Mouse (Mus musculus) intestine, embryonic 14.5 days (tissue): ENCODE data around the gene Ppp2ca. TPM values are rescaled to one million over a fixed set of nuclear protein-coding genes. Genes with fewer than 3 reads are reported as not detected.
A peak's percentile ranks its signal among the peaks of the same experiment; 100 is the strongest.

Source experiments
- ATAC-seq: fragments of 200-750 bp; cut with Nextera tagmentation; replicated peaks from 2 replicates; pipeline ENCODE4 v1.8.0; 2017; ENCODE audit warnings: low read depth, moderate number of reproducible peaks, moderate TSS enrichment, moderate library complexity; ENCODE audit not compliant: low FRiP score, low TSS enrichment
- DNase-seq: peaks from one replicate; pipeline ENCODE4 v3.0.0-alpha.2; 2018; ENCODE audit warnings: low spot score
- H3K27ac ChIP-seq: fragments of 300-500 bp; sonication (generic); 2 replicates; pipeline ENCODE4 v1.5.1; 2014; ENCODE audit warnings: low read depth, mild to moderate bottlenecking, control low read depth
- H3K27me3 ChIP-seq: fragments of 300-500 bp; sonication (generic); replicated peaks from 2 replicates; pipeline ENCODE4 v1.6.1; 2014; ENCODE audit warnings: low read length, control low read depth; ENCODE audit not compliant: control insufficient read depth, insufficient read depth
- H3K36me3 ChIP-seq: fragments of 300-500 bp; sonication (generic); 2 replicates; pipeline ENCODE4 v1.6.1; 2014; ENCODE audit warnings: low read length, control low read depth; ENCODE audit not compliant: control insufficient read depth, insufficient read depth
- H3K4me1 ChIP-seq: fragments of 300-500 bp; sonication (generic); replicated peaks from 2 replicates; pipeline ENCODE4 v1.6.1; 2014; ENCODE audit warnings: low read length, control low read depth, mixed read lengths; ENCODE audit not compliant: control insufficient read depth, insufficient read depth
- H3K4me2 ChIP-seq: fragments of 300-500 bp; sonication (generic); 2 replicates; pipeline ENCODE4 v1.6.1; 2014; ENCODE audit warnings: low read length
- H3K4me3 ChIP-seq: fragments of 300-500 bp; sonication (generic); 2 replicates; pipeline ENCODE4 v1.5.1; 2014; ENCODE audit warnings: low read depth, low read length, control low read depth, mixed read lengths
- H3K9ac ChIP-seq: fragments of 300-500 bp; sonication (generic); 2 replicates; pipeline ENCODE4 v1.6.1; 2014; ENCODE audit warnings: mild to moderate bottlenecking, low read length
- H3K9me3 ChIP-seq: fragments of 300-500 bp; sonication (generic); 2 replicates; pipeline ENCODE4 v1.6.1; 2016; ENCODE audit warnings: low read length, control low read depth; ENCODE audit not compliant: control insufficient read depth
- WGBS: fragments of 180-500 bp; shearing (Covaris S2); extraction: QIAGEN DNeasy Blood & Tissue Kit; methylation state at CpG from one replicate; pipeline ENCODE4 v1.1.7; 2014; 5-methylcytosine and 5-hydroxymethylcytosine counted together
- polyA plus RNA-seq: library from polyadenylated mRNA; unstranded; fragments of >200 nt; fragmentation: Nextera tagmentation; extraction: Ambion mirVana; gene quantifications from 2 replicates; pipeline ENCODE4 v1.2.1, GENCODE M21; 2014

Gene Ppp2ca
- 83.9 and 87.8 TPM in 2 replicates for polyA plus RNA-seq

- peak; percentile 98 for ATAC-seq
- peak within 1 kb of the TSS; percentile 99 for H3K27ac ChIP-seq
Observed at GRCm38 (mm10) chr11:52098398-52098946, at the start of gene Ppp2ca. Ppp2ca (plus strand) TSS chr11:52098681.

GRCm38 (mm10) chr11:52053371-52053770 lies 45.1 kb upstream of the Ppp2ca start:
- Histone ChIP-seq H3K36me3 (no peaks in the 10 kb centered on the region), H3K4me3 (no peak overlapping the region), H3K4me2 (no peak overlapping the region), H3K9me3 (no peaks in the 10 kb centered on the region), H3K27ac (no peak overlapping the region), H3K27me3 (no peaks in the 10 kb centered on the region), H3K4me1 (no peaks in the 10 kb centered on the region), H3K9ac (no peak overlapping the region)
- WGBS: 83% methylated on average over 6 of the region's 6 CpGs
- no peak for DNase-seq
- ATAC-seq: no peak

More at GRCm38 (mm10) chr11:52098398-52098946, at the start of gene Ppp2ca:
- Histone ChIP-seq H3K9me3 (no peaks in the 10 kb centered on the region), H3K4me3 (peak within 1 kb of the TSS; percentile 55), H3K4me2 (peak within 1 kb of the TSS; percentile 81), H3K36me3 (0 out of 2 replicates have a peak, but pooled peaks cover 4% of the 10 kb centered on the region), H3K9ac (peak within 1 kb of the TSS; percentile 99), H3K27me3 (no peaks in the 10 kb centered on the region), H3K4me1 (peaks cover 36% of the 10 kb centered on the region)
- DNase-seq: peak; percentile 94
- under 1% methylated on average over 43 of the region's 53 CpGs for WGBS

DNA sequence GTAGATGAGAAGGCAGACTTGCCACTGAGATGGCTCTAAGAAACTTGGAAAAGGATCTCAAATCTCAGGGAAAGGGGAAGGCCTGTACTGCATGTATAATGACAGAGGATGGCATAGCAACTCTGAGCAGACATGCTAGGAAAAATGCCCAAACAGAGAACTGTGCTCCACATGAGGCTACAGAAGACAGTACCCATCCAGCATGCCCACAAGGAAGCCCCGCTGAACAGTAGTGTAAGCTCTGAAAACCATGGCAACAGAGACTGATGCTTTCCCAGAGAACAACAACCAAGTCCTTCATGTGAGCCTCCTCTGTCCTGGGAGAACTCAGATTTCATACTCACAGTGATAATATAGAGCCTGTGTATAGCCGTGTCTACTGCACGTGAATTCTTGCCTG lies 43.8 kb upstream of the Ppp2ca start:
- Histone ChIP-seq H3K9ac (no peak overlapping the region), H3K4me2 (no peak overlapping the region), H3K27me3 (no peaks in the 10 kb centered on the region), H3K4me3 (no peak overlapping the region), H3K27ac (no peak overlapping the region), H3K9me3 (no peaks in the 10 kb centered on the region), H3K36me3 (no peaks in the 10 kb centered on the region), H3K4me1 (no peaks in the 10 kb centered on the region)
- 90% methylated on average over 3 of the region's 3 CpGs for WGBS
- DNase-seq: no peak
- no peak for ATAC-seq

GRCm38 (mm10) chr11:52056198-52056597 lies 42.3 kb upstream of the Ppp2ca start:
- no peaks in the 10 kb centered on the region for H3K36me3 ChIP-seq
- no peak overlapping the region for H3K9ac ChIP-seq
- no peaks in the 10 kb centered on the region for H3K27me3 ChIP-seq
- DNase-seq (no peak), ATAC-seq (no peak)
- H3K27ac ChIP-seq: no peak overlapping the region
- H3K4me1 ChIP-seq: no peaks in the 10 kb centered on the region
- 77% methylated on average over 5 of the region's 5 CpGs for WGBS
- no peak overlapping the region for H3K4me2 ChIP-seq
- H3K4me3 ChIP-seq: no peak overlapping the region
- H3K9me3 ChIP-seq: no peaks in the 10 kb centered on the region

DNA sequence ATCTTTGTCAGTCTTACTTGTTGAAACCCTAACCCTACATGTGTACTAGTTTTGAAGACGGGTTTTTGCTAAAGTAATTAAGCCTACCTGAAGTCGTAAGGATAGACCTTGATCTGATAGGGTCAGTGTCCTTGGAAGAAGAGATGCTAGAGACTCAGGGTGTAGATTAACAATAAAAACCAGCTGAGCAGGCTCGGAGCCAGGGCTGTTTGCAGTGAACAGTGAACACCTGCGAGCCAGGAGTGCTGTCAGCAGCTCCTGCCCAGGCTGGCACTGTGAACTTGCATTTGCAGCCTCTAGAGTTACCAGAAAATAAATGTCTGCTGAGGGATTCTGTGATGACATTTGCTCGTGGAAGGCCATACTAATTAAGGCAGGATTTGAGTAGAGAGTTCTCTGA lies 39.5 kb upstream of the Ppp2ca start:
- ATAC-seq (no peak), DNase-seq (no peak)
- Histone ChIP-seq H3K4me1 (no peaks in the 10 kb centered on the region), H3K9ac (no peak overlapping the region), H3K9me3 (no peaks in the 10 kb centered on the region), H3K27me3 (no peaks in the 10 kb centered on the region), H3K27ac (no peak overlapping the region), H3K4me2 (no peak overlapping the region), H3K36me3 (no peaks in the 10 kb centered on the region), H3K4me3 (no peak overlapping the region)
- WGBS: 60% methylated on average over 5 of the region's 5 CpGs

DNA sequence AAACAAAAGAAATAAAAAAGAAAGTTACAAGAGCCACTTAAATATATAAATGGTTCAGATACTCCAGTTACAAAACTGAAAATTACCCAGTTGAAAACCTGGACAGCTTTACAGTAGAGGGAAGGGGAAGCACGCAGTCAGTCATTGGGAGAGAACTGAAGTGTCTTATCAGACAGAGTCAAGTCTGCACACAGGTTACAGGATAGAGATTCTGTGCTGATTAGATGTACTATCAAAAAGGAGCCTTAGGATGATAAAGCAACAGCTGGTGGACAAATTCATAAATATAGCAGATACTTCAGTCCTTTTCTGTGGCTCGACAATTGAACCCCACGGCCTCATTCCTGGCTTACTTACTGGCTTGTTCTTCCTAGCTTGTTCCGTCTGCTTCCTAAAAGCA lies 38.2 kb upstream of the Ppp2ca start:
- H3K4me2 ChIP-seq: no peak overlapping the region
- no peak overlapping the region for H3K9ac ChIP-seq
- DNase-seq (no peak), ATAC-seq (no peak)
- 86% methylated on average over 4 of the region's 4 CpGs for WGBS
- no peak overlapping the region for H3K4me3 ChIP-seq
- H3K27me3 ChIP-seq: no peaks in the 10 kb centered on the region
- H3K9me3 ChIP-seq: no peaks in the 10 kb centered on the region
- no peak overlapping the region for H3K27ac ChIP-seq
- H3K4me1 ChIP-seq: no peaks in the 10 kb centered on the region
- H3K36me3 ChIP-seq: no peaks in the 10 kb centered on the region

DNA sequence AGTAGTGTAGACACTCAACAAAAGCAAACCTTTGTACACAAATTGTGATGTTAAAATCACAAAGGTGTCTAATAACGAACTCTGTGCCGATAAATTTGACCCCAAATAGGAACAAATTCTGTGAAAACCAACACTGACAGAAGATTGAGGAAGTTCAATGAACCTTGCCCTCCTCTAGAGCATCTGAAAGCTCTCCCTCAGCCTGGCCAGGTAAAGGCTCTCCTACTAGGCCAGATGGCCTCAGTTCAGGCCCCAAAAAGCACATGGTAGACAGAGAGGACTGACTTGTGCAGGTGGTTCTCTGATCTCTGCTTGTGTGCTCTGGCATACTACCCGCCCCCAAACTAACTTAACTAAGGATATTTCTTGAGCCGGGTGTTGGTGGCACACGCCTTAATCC lies 36.1 kb upstream of the Ppp2ca start:
- H3K27ac ChIP-seq: no peak overlapping the region
- 94% methylated on average over 5 of the region's 5 CpGs for WGBS
- no peaks in the 10 kb centered on the region for H3K9me3 ChIP-seq
- H3K4me2 ChIP-seq: no peak overlapping the region
- DNase-seq (no peak), ATAC-seq (no peak)
- H3K4me3 ChIP-seq: no peak overlapping the region
- H3K27me3 ChIP-seq: no peaks in the 10 kb centered on the region
- no peaks in the 10 kb centered on the region for H3K36me3 ChIP-seq
- no peaks in the 10 kb centered on the region for H3K4me1 ChIP-seq
- H3K9ac ChIP-seq: no peak overlapping the region

DNA sequence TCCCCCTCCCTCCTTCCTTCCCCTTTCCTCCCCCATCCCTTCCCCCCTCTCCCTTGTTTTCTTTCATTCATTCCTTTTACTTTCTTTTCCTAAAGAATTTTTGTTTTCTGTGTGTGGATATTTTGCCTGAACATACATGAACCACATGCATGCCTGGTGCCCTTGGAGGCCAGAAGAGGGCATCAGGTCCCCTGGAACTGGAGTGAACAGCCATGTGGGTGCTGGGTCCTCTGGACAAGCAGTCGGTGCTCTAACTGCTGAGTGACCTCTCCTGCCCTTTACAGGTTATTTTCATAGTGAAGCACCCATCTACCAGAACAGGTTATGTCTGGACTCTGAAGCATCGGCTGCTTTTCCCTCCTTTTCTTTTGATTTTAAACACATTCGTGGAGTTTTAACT lies 34.1 kb upstream of the Ppp2ca start:
- WGBS: 50% methylated on average over 3 of the region's 3 CpGs
- H3K9me3 ChIP-seq: no peaks in the 10 kb centered on the region
- no peak overlapping the region for H3K9ac ChIP-seq
- H3K27ac ChIP-seq: no peak overlapping the region
- no peaks in the 10 kb centered on the region for H3K36me3 ChIP-seq
- H3K4me1 ChIP-seq: no peaks in the 10 kb centered on the region
- no peak for DNase-seq
- ATAC-seq: no peak
- H3K4me3 ChIP-seq: no peak overlapping the region
- no peaks in the 10 kb centered on the region for H3K27me3 ChIP-seq
- no peak overlapping the region for H3K4me2 ChIP-seq

- no peak overlapping the region for H3K9ac ChIP-seq
- no peak for DNase-seq
- no peak overlapping the region for H3K4me3 ChIP-seq
Observed at GRCm38 (mm10) chr11:52065841-52066240, 32.6 kb upstream of the Ppp2ca start.

More at GRCm38 (mm10) chr11:52065841-52066240, 32.6 kb upstream of the Ppp2ca start:
- no peaks in the 10 kb centered on the region for H3K9me3 ChIP-seq
- no peak for ATAC-seq
- no peaks in the 10 kb centered on the region for H3K36me3 ChIP-seq
- 0 out of 2 replicates have a peak overlapping the region, but pooled peaks have one; percentile 5 for H3K4me2 ChIP-seq
- H3K27me3 ChIP-seq: no peaks in the 10 kb centered on the region
- 10% methylated on average over 5 of the region's 5 CpGs for WGBS
- H3K4me1 ChIP-seq: no peaks in the 10 kb centered on the region
- H3K27ac ChIP-seq: no peak overlapping the region
